Mouse (Mus musculus) 3134 (cell line): Measurements from ENCODE around the gene Rgl2.

Experiments
- DNase-seq: peaks from one replicate; pipeline ENCODE4 v3.0.0-alpha.2; 2011; ENCODE audit warnings: low spot score; ENCODE audit not compliant: insufficient read length; ENCODE audit errors: extremely low read depth

Rgl2 gene

GRCm38 (mm10) chr17:33908331-33909076 is 20.8 kb upstream of the Rgl2 start:
- DNase-seq = peak; percentile 73

GRCm38 (mm10) chr17:33909077-33909868 is 20.1 kb upstream of the Rgl2 start, which contains the start of gene Daxx:
Daxx (plus strand) TSS chr17:33909414.
- peak; percentile 99 for DNase-seq

GRCm38 (mm10) chr17:33909869-33910250 is 19.5 kb upstream of the Rgl2 start:
- DNase-seq = no peak

- DNase-seq = no peak
Observed at GRCm38 (mm10) chr17:33910346-33911051, 18.8 kb upstream of the Rgl2 start.

GRCm38 (mm10) chr17:33911052-33911812 is 18.1 kb upstream of the Rgl2 start:
- no peak for DNase-seq

- no peak for DNase-seq
Observed at GRCm38 (mm10) chr17:33911813-33912414, 17.4 kb upstream of the Rgl2 start.

- no peak for DNase-seq
Observed at GRCm38 (mm10) chr17:33913264-33913663, 16.1 kb upstream of the Rgl2 start.

- no peak for DNase-seq
Observed at GRCm38 (mm10) chr17:33913905-33914304, 15.4 kb upstream of the Rgl2 start.

- DNase-seq = no peak
Observed at GRCm38 (mm10) chr17:33914969-33915391, 14.4 kb upstream of the Rgl2 start.

GRCm38 (mm10) chr17:33915671-33916250 is 13.6 kb upstream of the Rgl2 start, which contains the start of the genes Tapbp and Zbtb22:
Tapbp (plus strand) TSS chr17:33915899.
Zbtb22 (plus strand) TSS chr17:33915904.
- DNase-seq = peak; percentile 95

GRCm38 (mm10) chr17:33916294-33916693 is 13.0 kb upstream of the Rgl2 start:
- DNase-seq = no peak

- no peak for DNase-seq
Observed at GRCm38 (mm10) chr17:33916847-33917655, 12.3 kb upstream of the Rgl2 start.

GRCm38 (mm10) chr17:33917656-33918292 is 11.6 kb upstream of the Rgl2 start:
- DNase-seq = no peak

- DNase-seq = no peak
Observed at GRCm38 (mm10) chr17:33918293-33919203, 10.8 kb upstream of the Rgl2 start.

GRCm38 (mm10) chr17:33919351-33920281 is 9.7 kb upstream of the Rgl2 start:
- peak; percentile 91 for DNase-seq
